Mouse (Mus musculus) lung, postnatal 0 days (tissue): ENCODE data around the gene Pecr. TPM values are rescaled to one million over a fixed set of nuclear protein-coding genes. Genes with fewer than 3 reads are reported as not detected.

ENCODE experiments used
- ATAC-seq: fragments of 200-750 bp; cut with Nextera tagmentation; 2 replicates; pipeline ENCODE4 v1.8.0; 2017; ENCODE audit warnings: moderate library complexity
- DNase-seq: peaks from one replicate; pipeline ENCODE4 v3.0.0-alpha.2; 2016; ENCODE audit warnings: low spot score
- H3K27ac ChIP-seq: fragments of 300-500 bp; sonication (generic); 2 replicates; pipeline ENCODE4 v1.5.1; 2014; ENCODE audit warnings: antibody characterized with exemption, mild to moderate bottlenecking, low read length, mixed read lengths
- H3K27me3 ChIP-seq: fragments of 300-500 bp; sonication (generic); replicated peaks from 2 replicates; pipeline ENCODE4 v1.6.1; 2014; ENCODE audit warnings: low read length, mixed read lengths; ENCODE audit not compliant: insufficient read depth
- H3K36me3 ChIP-seq: fragments of 300-500 bp; sonication (generic); 2 replicates; pipeline ENCODE4 v1.6.1; 2014; ENCODE audit warnings: low read length, mixed read lengths; ENCODE audit not compliant: insufficient read depth
- H3K4me1 ChIP-seq: fragments of 300-500 bp; sonication (generic); 2 replicates; pipeline ENCODE4 v1.6.1; 2014; ENCODE audit warnings: antibody characterized with exemption, low read depth, low read length, mixed read lengths; ENCODE audit not compliant: insufficient read depth
- H3K4me2 ChIP-seq: fragments of 300-500 bp; sonication (generic); replicated peaks from 2 replicates; pipeline ENCODE4 v1.6.1; 2014; ENCODE audit warnings: low read depth, mild to moderate bottlenecking, low read length, moderate library complexity, mixed read lengths
- H3K4me3 ChIP-seq: fragments of 300-500 bp; sonication (generic); 2 replicates; pipeline ENCODE4 v1.5.1; 2014; ENCODE audit warnings: low read depth, low read length
- H3K9ac ChIP-seq: fragments of 300-500 bp; sonication (generic); replicated peaks from 2 replicates; pipeline ENCODE4 v1.6.1; 2014; ENCODE audit warnings: low read depth, mild to moderate bottlenecking
- H3K9me3 ChIP-seq: fragments of 300-500 bp; sonication (generic); 2 replicates; pipeline ENCODE4 v1.6.1; 2016; ENCODE audit warnings: low read length, mixed read lengths
- CTCF ChIP-seq: IDR thresholded peaks from 2 replicates; pipeline ENCODE4 v1.5.1; 2016; ENCODE audit warnings: antibody characterized with exemption, mild to moderate bottlenecking
- EP300 ChIP-seq: IDR thresholded peaks from 2 replicates; pipeline ENCODE4 v1.6.1; 2016; ENCODE audit warnings: antibody characterized with exemption, mild to moderate bottlenecking, control low read depth
- whole genome bisulfite sequencing: fragments of 180-500 bp; shearing (Covaris S2); extraction: QIAGEN DNeasy Blood & Tissue Kit; methylation state at CpG from one replicate; pipeline ENCODE4 v1.1.7; 2014; 5-methylcytosine and 5-hydroxymethylcytosine counted together
- polyA plus RNA-seq: library from polyadenylated mRNA; unstranded; fragments of >200 nt; fragmentation: Nextera tagmentation; extraction: Ambion mirVana; gene quantifications from 2 replicates; pipeline ENCODE4 v1.2.1, GENCODE M21; 2015

The Pecr gene
- 11.1 and 12.0 TPM in 2 replicates for polyA plus RNA-seq

- Histone ChIP-seq H3K27me3 (0 out of 2 replicates have a peak, but pooled peaks cover 3% of the 10 kb centered on the region), H3K9me3 (no peaks in the 10 kb centered on the region), H3K9ac (peak within 1 kb of the TSS; percentile 55; the same call in 1 of the 2 replicates), H3K4me3 (peak within 1 kb of the TSS; percentile 52), H3K27ac (0 out of 2 replicates have a peak within 1 kb of the TSS, but pooled peaks have one; percentile 27), H3K4me1 (no peaks in the 10 kb centered on the region), H3K4me2 (peak within 1 kb of the TSS; percentile 92), H3K36me3 (no peaks in the 10 kb centered on the region)
- peak; percentile 49 for TF ChIP-seq CTCF
- TF ChIP-seq EP300: no peak
- DNase-seq (peak; percentile 97), ATAC-seq (peak; percentile 100)
- WGBS: 1% methylated on average over 30 of the region's 30 CpGs
These were observed at the start of gene Pecr, which contains the start of gene Tmem169 for GRCm38 (mm10) chr1:72283992-72284485. Gene Pecr (minus strand): TSS chr1:72284314. Gene Tmem169 (plus strand): TSS chr1:72284369.

- DNase-seq (no peak), ATAC-seq (no peak)
- Histone ChIP-seq H3K4me2 (no peak overlapping the region), H3K4me3 (no peak overlapping the region), H3K27me3 (no peaks in the 10 kb centered on the region), H3K36me3 (no peaks in the 10 kb centered on the region), H3K9me3 (no peaks in the 10 kb centered on the region), H3K27ac (no peak overlapping the region), H3K9ac (no peak overlapping the region), H3K4me1 (no peaks in the 10 kb centered on the region)
- WGBS: 92% methylated on average over 11 of the region's 11 CpGs
- TF ChIP-seq EP300 (no peak), CTCF (no peak)
These were observed 42.2 kb upstream of the Pecr start for GRCm38 (mm10) chr1:72326162-72326821.

GRCm38 (mm10) chr1:72323248-72323647 lies 39.1 kb upstream of the Pecr start:
- WGBS: 96% methylated on average over 4 of the region's 4 CpGs
- H3K4me2 ChIP-seq: no peak overlapping the region
- H3K9ac ChIP-seq: no peak overlapping the region
- H3K27ac ChIP-seq: no peak overlapping the region
- H3K36me3 ChIP-seq: no peaks in the 10 kb centered on the region
- H3K4me1 ChIP-seq: no peaks in the 10 kb centered on the region
- ATAC-seq: no peak
- no peaks in the 10 kb centered on the region for H3K9me3 ChIP-seq
- no peak for DNase-seq
- TF ChIP-seq CTCF: no peak
- TF ChIP-seq EP300: no peak
- H3K4me3 ChIP-seq: no peak overlapping the region
- no peaks in the 10 kb centered on the region for H3K27me3 ChIP-seq

- ATAC-seq: no peak
- no peaks in the 10 kb centered on the region for H3K27me3 ChIP-seq
- no peaks in the 10 kb centered on the region for H3K36me3 ChIP-seq
- WGBS: 91% methylated on average over 5 of the region's 5 CpGs
- no peak for DNase-seq
- H3K4me3 ChIP-seq: no peak overlapping the region
- no peak overlapping the region for H3K4me2 ChIP-seq
- H3K9me3 ChIP-seq: no peaks in the 10 kb centered on the region
- no peak overlapping the region for H3K27ac ChIP-seq
- H3K4me1 ChIP-seq: no peaks in the 10 kb centered on the region
- TF ChIP-seq CTCF (no peak), EP300 (no peak)
- no peak overlapping the region for H3K9ac ChIP-seq
These were observed 36.6 kb upstream of the Pecr start for GRCm38 (mm10) chr1:72320759-72321158.

GRCm38 (mm10) chr1:72316901-72317300 lies 32.8 kb upstream of the Pecr start:
- H3K4me3 ChIP-seq: no peak overlapping the region
- no peaks in the 10 kb centered on the region for H3K36me3 ChIP-seq
- DNase-seq (no peak), ATAC-seq (no peak)
- H3K4me2 ChIP-seq: no peak overlapping the region
- 45% methylated on average over 7 of the region's 7 CpGs for WGBS
- no peaks in the 10 kb centered on the region for H3K27me3 ChIP-seq
- H3K9me3 ChIP-seq: no peaks in the 10 kb centered on the region
- no peak overlapping the region for H3K27ac ChIP-seq
- H3K4me1 ChIP-seq: no peaks in the 10 kb centered on the region
- H3K9ac ChIP-seq: no peak overlapping the region
- TF ChIP-seq EP300: no peak

GRCm38 (mm10) chr1:72316409-72316808 lies 32.3 kb upstream of the Pecr start:
- H3K27ac ChIP-seq: no peak overlapping the region
- H3K4me1 ChIP-seq: no peaks in the 10 kb centered on the region
- no peak overlapping the region for H3K4me2 ChIP-seq
- no peaks in the 10 kb centered on the region for H3K9me3 ChIP-seq
- WGBS: 47% methylated on average over 8 of the region's 8 CpGs
- H3K27me3 ChIP-seq: no peaks in the 10 kb centered on the region
- no peak overlapping the region for H3K4me3 ChIP-seq
- TF ChIP-seq CTCF (peak; percentile 22), EP300 (no peak)
- H3K9ac ChIP-seq: no peak overlapping the region
- no peaks in the 10 kb centered on the region for H3K36me3 ChIP-seq
- ATAC-seq: peak; percentile 47
- peak; percentile 26 for DNase-seq
